Mouse (Mus musculus) intestine, embryonic 16.5 days (tissue): ENCODE data around the gene B4galt5. TPM values are rescaled to one million over a fixed set of nuclear protein-coding genes. Genes with fewer than 3 reads are reported as not detected.

ENCODE experiments used
- ATAC-seq: fragments of 200-750 bp; cut with Nextera tagmentation; 2 replicates; pipeline ENCODE4 v1.8.0; 2017; ENCODE audit warnings: moderate TSS enrichment, moderate library complexity
- H3K27ac ChIP-seq: fragments of 300-500 bp; sonication (generic); 2 replicates; pipeline ENCODE4 v1.5.1; 2014; ENCODE audit warnings: mild to moderate bottlenecking, low read length
- H3K27me3 ChIP-seq: fragments of 300-500 bp; sonication (generic); replicated peaks from 2 replicates; pipeline ENCODE4 v1.6.1; 2014; ENCODE audit warnings: low read length, control low read depth, mixed read lengths; ENCODE audit not compliant: control insufficient read depth, insufficient read depth
- H3K36me3 ChIP-seq: fragments of 300-500 bp; sonication (generic); 2 replicates; pipeline ENCODE4 v1.6.1; 2014; ENCODE audit warnings: low read length, control low read depth; ENCODE audit not compliant: control insufficient read depth, insufficient read depth
- H3K4me1 ChIP-seq: fragments of 300-500 bp; sonication (generic); 2 replicates; pipeline ENCODE4 v1.6.1; 2014; ENCODE audit warnings: low read length, control low read depth, mixed read lengths; ENCODE audit not compliant: control insufficient read depth, insufficient read depth
- H3K4me2 ChIP-seq: fragments of 300-500 bp; sonication (generic); 2 replicates; pipeline ENCODE4 v1.6.1; 2014; ENCODE audit warnings: low read depth, low read length, control low read depth
- H3K4me3 ChIP-seq: fragments of 300-500 bp; sonication (generic); 2 replicates; pipeline ENCODE4 v1.5.1; 2014; ENCODE audit warnings: mild to moderate bottlenecking, low read length
- H3K9ac ChIP-seq: fragments of 300-500 bp; sonication (generic); 2 replicates; pipeline ENCODE4 v1.6.1; 2014; ENCODE audit warnings: low read depth, low read length
- H3K9me3 ChIP-seq: fragments of 300-500 bp; sonication (generic); 2 replicates; pipeline ENCODE4 v1.6.1; 2016; ENCODE audit warnings: low read length, control low read depth; ENCODE audit not compliant: control insufficient read depth
- WGBS: fragments of 180-500 bp; shearing (Covaris S2); extraction: QIAGEN DNeasy Blood & Tissue Kit; methylation state at CpG from one replicate; pipeline ENCODE4 v1.1.7; 2014; 5-methylcytosine and 5-hydroxymethylcytosine counted together
- polyA plus RNA-seq: library from polyadenylated mRNA; unstranded; fragments of >200 nt; fragmentation: Nextera tagmentation; extraction: Ambion mirVana; gene quantifications from 2 replicates; pipeline ENCODE4 v1.2.1, GENCODE M21; 2015

B4galt5 gene
- polyA plus RNA-seq, 1 experiment from 2014 or later, result 8.1 TPM

DNA sequence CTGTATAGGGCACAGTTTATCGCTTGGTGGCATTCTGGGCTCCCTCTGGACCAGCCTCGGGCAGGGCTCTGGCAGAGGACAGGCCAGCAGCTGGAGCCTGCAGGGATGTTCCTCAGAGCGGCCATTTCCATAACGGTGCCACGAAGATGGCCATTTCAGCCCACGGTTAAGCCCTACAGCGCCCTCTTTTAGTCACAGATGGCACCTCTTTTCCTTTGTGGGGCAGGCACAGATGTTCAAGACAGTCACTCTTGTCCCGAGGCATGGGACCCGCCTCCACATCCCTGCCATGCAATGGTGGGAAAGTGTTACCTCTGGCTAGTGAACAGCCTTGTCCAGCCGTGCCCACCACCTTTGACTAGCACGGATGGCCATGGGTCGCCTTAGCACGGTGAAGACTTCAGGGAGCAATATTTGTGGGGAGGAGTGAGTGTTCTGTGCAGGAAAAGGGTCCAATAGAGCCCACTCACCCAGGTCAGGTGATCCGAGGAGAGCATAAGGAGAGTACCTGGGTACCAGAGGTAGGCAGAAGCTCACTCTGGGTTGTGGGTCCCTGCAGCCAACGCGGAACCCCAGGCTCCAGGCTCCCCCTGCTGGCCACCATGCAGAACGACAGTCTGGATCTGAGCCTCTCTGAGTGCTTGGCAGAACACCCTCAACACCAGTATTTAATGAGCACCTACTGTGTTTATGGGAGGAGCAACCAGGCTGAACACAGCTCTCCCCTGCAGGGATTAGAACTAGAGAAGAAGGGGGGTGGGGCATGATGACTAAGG is 70.0 kb downstream of the B4galt5 start:
- Histone ChIP-seq H3K27ac (no peak overlapping the region), H3K36me3 (no peaks in the 10 kb centered on the region), H3K4me1 (no peaks in the 10 kb centered on the region), H3K27me3 (0 out of 2 replicates have a peak, but pooled peaks cover 3% of the 10 kb centered on the region), H3K4me3 (no peak overlapping the region), H3K9ac (no peak overlapping the region), H3K4me2 (no peak overlapping the region), H3K9me3 (no peaks in the 10 kb centered on the region)
- ATAC-seq, result peak; percentile 54
- WGBS, result 55% methylated on average over 17 of the region's 17 CpGs

GRCm38 (mm10) chr2:167278011-167278410 is 71.0 kb downstream of the B4galt5 start:
- Histone ChIP-seq H3K4me2 (no peak overlapping the region), H3K4me3 (no peak overlapping the region), H3K36me3 (no peaks in the 10 kb centered on the region), H3K9me3 (no peaks in the 10 kb centered on the region), H3K9ac (no peak overlapping the region), H3K27me3 (0 out of 2 replicates have a peak, but pooled peaks cover 3% of the 10 kb centered on the region), H3K4me1 (no peaks in the 10 kb centered on the region), H3K27ac (no peak overlapping the region)
- WGBS, result 87% methylated on average over 7 of the region's 7 CpGs
- no peak for ATAC-seq

GRCm38 (mm10) chr2:167277026-167277425 is 72.0 kb downstream of the B4galt5 start:
- Histone ChIP-seq H3K4me3 (no peak overlapping the region), H3K4me1 (no peaks in the 10 kb centered on the region), H3K9me3 (no peaks in the 10 kb centered on the region), H3K27ac (no peak overlapping the region), H3K4me2 (no peak overlapping the region), H3K27me3 (0 out of 2 replicates have a peak, but pooled peaks cover 3% of the 10 kb centered on the region), H3K36me3 (no peaks in the 10 kb centered on the region), H3K9ac (no peak overlapping the region)
- 76% methylated on average over 13 of the region's 13 CpGs for WGBS
- no peak for ATAC-seq

GRCm38 (mm10) chr2:167275856-167276255 is 73.1 kb downstream of the B4galt5 start:
- no peaks in the 10 kb centered on the region for H3K9me3 ChIP-seq
- H3K4me3 ChIP-seq, result no peak overlapping the region
- H3K27ac ChIP-seq, result no peak overlapping the region
- no peak overlapping the region for H3K4me2 ChIP-seq
- H3K27me3 ChIP-seq, result 0 out of 2 replicates have a peak, but pooled peaks cover 3% of the 10 kb centered on the region
- no peaks in the 10 kb centered on the region for H3K4me1 ChIP-seq
- 90% methylated on average over 10 of the region's 10 CpGs for WGBS
- no peaks in the 10 kb centered on the region for H3K36me3 ChIP-seq
- no peak for ATAC-seq
- no peak overlapping the region for H3K9ac ChIP-seq

DNA sequence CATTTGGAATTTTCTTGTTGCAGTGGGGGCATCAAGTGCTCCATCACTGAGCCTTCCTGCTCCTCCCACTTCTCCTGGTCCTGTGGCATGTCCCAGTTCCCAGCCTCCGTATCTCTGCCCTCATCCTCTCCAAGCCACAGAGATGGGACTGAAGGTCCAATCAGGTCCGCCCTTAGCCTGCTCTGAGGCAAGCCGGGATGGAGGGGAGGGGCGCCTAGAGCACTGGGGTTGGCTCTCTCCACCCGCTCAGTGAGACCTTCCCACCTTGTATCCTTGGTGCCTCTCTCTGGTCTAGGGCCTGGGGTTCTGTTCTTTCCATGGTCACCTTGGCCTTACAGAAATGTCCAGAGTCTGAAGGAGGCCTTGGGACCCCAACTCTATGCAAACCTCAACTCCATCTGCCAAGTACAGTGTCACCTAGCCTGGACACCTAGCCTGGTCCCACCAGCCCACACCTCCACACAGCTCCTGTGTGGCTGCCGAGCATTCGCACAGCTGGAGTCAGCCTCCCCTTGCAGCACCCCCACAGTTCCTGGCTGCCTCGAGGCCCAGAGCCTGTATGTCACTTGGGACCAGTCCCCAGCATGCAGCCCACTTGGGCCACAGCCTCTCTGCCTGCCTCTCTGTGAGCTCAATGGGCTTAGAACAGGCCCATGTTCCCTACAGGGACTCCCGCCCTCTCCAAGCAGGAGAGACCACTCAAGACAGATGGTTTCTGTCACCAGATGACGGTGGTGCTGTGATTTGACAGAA is 74.1 kb downstream of the B4galt5 start:
- no peaks in the 10 kb centered on the region for H3K36me3 ChIP-seq
- no peaks in the 10 kb centered on the region for H3K4me1 ChIP-seq
- H3K9me3 ChIP-seq, result no peaks in the 10 kb centered on the region
- WGBS, result 56% methylated on average over 10 of the region's 10 CpGs
- no peaks in the 10 kb centered on the region for H3K27me3 ChIP-seq
- no peak overlapping the region for H3K9ac ChIP-seq
- H3K4me3 ChIP-seq, result no peak overlapping the region
- no peak overlapping the region for H3K27ac ChIP-seq
- H3K4me2 ChIP-seq, result no peak overlapping the region
- no peak for ATAC-seq

GRCm38 (mm10) chr2:167273206-167273740 is 75.7 kb downstream of the B4galt5 start:
- WGBS, result 78% methylated on average over 13 of the region's 13 CpGs
- no peaks in the 10 kb centered on the region for H3K27me3 ChIP-seq
- no peak overlapping the region for H3K9ac ChIP-seq
- no peak overlapping the region for H3K27ac ChIP-seq
- H3K4me3 ChIP-seq, result no peak overlapping the region
- ATAC-seq, result no peak
- no peaks in the 10 kb centered on the region for H3K4me1 ChIP-seq
- H3K36me3 ChIP-seq, result no peaks in the 10 kb centered on the region
- no peaks in the 10 kb centered on the region for H3K9me3 ChIP-seq
- no peak overlapping the region for H3K4me2 ChIP-seq

DNA sequence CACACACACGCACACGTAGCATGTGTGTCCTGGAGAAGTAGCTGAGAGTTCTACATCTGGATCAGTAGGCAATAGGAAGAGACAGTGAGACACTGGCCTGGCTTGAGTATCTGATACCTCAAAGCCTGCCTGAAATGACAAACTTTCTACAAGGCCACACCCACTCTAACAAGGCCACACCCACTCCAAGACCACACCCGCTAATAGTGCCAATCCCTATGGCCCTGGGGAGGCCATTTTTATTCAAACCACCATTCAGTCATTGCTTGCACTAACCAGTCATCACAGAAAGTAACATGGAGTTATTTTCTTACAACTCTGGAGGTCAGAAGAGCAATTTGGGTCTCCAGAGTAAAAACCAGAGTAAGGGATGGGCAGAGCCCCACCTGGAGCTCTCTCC is 76.3 kb downstream of the B4galt5 start:
- no peak for ATAC-seq
- no peak overlapping the region for H3K9ac ChIP-seq
- no peaks in the 10 kb centered on the region for H3K27me3 ChIP-seq
- H3K9me3 ChIP-seq, result no peaks in the 10 kb centered on the region
- H3K27ac ChIP-seq, result no peak overlapping the region
- H3K36me3 ChIP-seq, result no peaks in the 10 kb centered on the region
- WGBS, result 83% methylated on average over 3 of the region's 3 CpGs
- no peak overlapping the region for H3K4me3 ChIP-seq
- no peak overlapping the region for H3K4me2 ChIP-seq
- H3K4me1 ChIP-seq, result no peaks in the 10 kb centered on the region

DNA sequence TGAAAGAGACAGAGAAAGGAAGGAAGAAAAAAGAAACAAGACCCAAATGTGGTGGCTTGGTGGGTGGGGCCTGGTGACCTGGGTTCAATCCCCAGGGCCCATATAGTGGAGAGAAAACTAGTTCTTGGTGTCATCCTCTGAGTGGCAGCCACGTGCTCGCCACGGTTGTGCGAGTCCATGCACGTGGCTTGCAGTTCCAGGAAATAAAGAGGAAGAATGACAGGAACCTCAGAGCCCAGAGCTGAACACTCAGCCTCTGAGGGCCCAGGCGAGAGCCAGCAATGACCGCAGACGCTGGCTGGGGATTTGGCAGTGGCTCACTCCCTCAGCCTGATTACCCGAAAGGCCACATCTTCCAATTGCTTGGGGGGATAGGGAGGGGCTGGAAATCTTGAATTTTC is 77.9 kb downstream of the B4galt5 start:
- H3K4me3 ChIP-seq, result no peak overlapping the region
- no peak overlapping the region for H3K27ac ChIP-seq
- H3K27me3 ChIP-seq, result no peaks in the 10 kb centered on the region
- H3K4me1 ChIP-seq, result no peaks in the 10 kb centered on the region
- H3K4me2 ChIP-seq, result no peak overlapping the region
- ATAC-seq, result no peak
- WGBS, result 83% methylated on average over 9 of the region's 9 CpGs
- H3K9ac ChIP-seq, result no peak overlapping the region
- H3K9me3 ChIP-seq, result no peaks in the 10 kb centered on the region
- H3K36me3 ChIP-seq, result no peaks in the 10 kb centered on the region

GRCm38 (mm10) chr2:167270496-167270895 is 78.5 kb downstream of the B4galt5 start:
- no peaks in the 10 kb centered on the region for H3K36me3 ChIP-seq
- no peak overlapping the region for H3K4me3 ChIP-seq
- 80% methylated on average over 3 of the region's 3 CpGs for WGBS
- H3K9me3 ChIP-seq, result no peaks in the 10 kb centered on the region
- no peak overlapping the region for H3K4me2 ChIP-seq
- no peaks in the 10 kb centered on the region for H3K4me1 ChIP-seq
- H3K27ac ChIP-seq, result no peak overlapping the region
- H3K27me3 ChIP-seq, result no peaks in the 10 kb centered on the region
- no peak for ATAC-seq
- H3K9ac ChIP-seq, result no peak overlapping the region
